Mouse (Mus musculus): ENCODE measurements around the gene Wwp2. TPM values are rescaled to one million over a fixed set of nuclear protein-coding genes. Genes with fewer than 3 reads are reported as not detected.

Gene Wwp2
- polyA plus RNA-seq, 1 experiment from 2014 or later: 44.8 TPM

- Histone ChIP-seq H3K36me3 (ENCODE audit: insufficient read depth, low read length) (no peaks in the 10 kb centered on the region), H3K4me1 (ENCODE audit: insufficient read depth, low read length) (peaks cover 25% of the 10 kb centered on the region), H3K9ac (replicated peaks; ENCODE audit: low read length) (no peak overlapping the region), H3K4me2 (replicated peaks; ENCODE audit: low read depth, low read length) (no peak overlapping the region), H3K27ac (ENCODE audit: low read length) (no peak overlapping the region), H3K27me3 (ENCODE audit: insufficient read depth, low read length) (no peaks in the 10 kb centered on the region), H3K9me3 (ENCODE audit: low read length) (no peaks in the 10 kb centered on the region), H3K4me3 (ENCODE audit: low read length) (no peak overlapping the region)
- ATAC-seq (ENCODE audit: low FRiP score, low TSS enrichment): no peak
- WGBS: 23% methylated on average over 9 of the region's 9 CpGs
Observed at GRCm38 (mm10) chr8:107399495-107399894, 36.7 kb upstream of the Wwp2 start.

- Histone ChIP-seq H3K9ac (replicated peaks; ENCODE audit: low read length) (no peak overlapping the region), H3K4me3 (ENCODE audit: low read length) (no peak overlapping the region), H3K27me3 (ENCODE audit: insufficient read depth, low read length) (no peaks in the 10 kb centered on the region), H3K9me3 (ENCODE audit: low read length) (no peaks in the 10 kb centered on the region), H3K4me2 (replicated peaks; ENCODE audit: low read depth, low read length) (no peak overlapping the region), H3K27ac (ENCODE audit: low read length) (no peak overlapping the region), H3K4me1 (ENCODE audit: insufficient read depth, low read length) (peaks cover 25% of the 10 kb centered on the region), H3K36me3 (ENCODE audit: insufficient read depth, low read length) (no peaks in the 10 kb centered on the region)
- no peak for ATAC-seq (ENCODE audit: low FRiP score, low TSS enrichment)
- 81% methylated on average over 5 of the region's 5 CpGs for WGBS
Observed at GRCm38 (mm10) chr8:107401866-107402265, 34.3 kb upstream of the Wwp2 start.

- Histone ChIP-seq H3K4me2 (replicated peaks; ENCODE audit: low read depth, low read length) (peak within 1 kb of the TSS; percentile 59), H3K27ac (ENCODE audit: low read length) (no peak within 1 kb of the TSS), H3K4me3 (ENCODE audit: low read length) (peak within 1 kb of the TSS; percentile 48), H3K9me3 (ENCODE audit: low read length) (no peaks in the 10 kb centered on the region), H3K36me3 (ENCODE audit: insufficient read depth, low read length) (peaks cover 2% of the 10 kb centered on the region; the same call in 1 of the 2 replicates), H3K4me1 (ENCODE audit: insufficient read depth, low read length) (peaks cover 18% of the 10 kb centered on the region; the same call in 1 of the 2 replicates), H3K27me3 (ENCODE audit: insufficient read depth, low read length) (no peaks in the 10 kb centered on the region), H3K9ac (replicated peaks; ENCODE audit: low read length) (peak within 1 kb of the TSS; percentile 50)
- WGBS: 8% methylated on average over 22 of the region's 22 CpGs
- ATAC-seq (ENCODE audit: low FRiP score, low TSS enrichment): peak; percentile 97
Observed at GRCm38 (mm10) chr8:107403038-107403781, 33.0 kb upstream of the Wwp2 start, which contains the start of gene Nqo1. Gene Nqo1 (minus strand): TSS chr8:107403206.

- Histone ChIP-seq H3K36me3 (ENCODE audit: insufficient read depth, low read length) (peaks cover 6% of the 10 kb centered on the region; the same call in 1 of the 2 replicates), H3K9ac (replicated peaks; ENCODE audit: low read length) (no peak overlapping the region), H3K4me2 (replicated peaks; ENCODE audit: low read depth, low read length) (no peak overlapping the region), H3K27me3 (ENCODE audit: insufficient read depth, low read length) (no peaks in the 10 kb centered on the region), H3K4me1 (ENCODE audit: insufficient read depth, low read length) (peaks cover 18% of the 10 kb centered on the region; the same call in 1 of the 2 replicates), H3K27ac (ENCODE audit: low read length) (no peak overlapping the region), H3K4me3 (ENCODE audit: low read length) (no peak overlapping the region), H3K9me3 (ENCODE audit: low read length) (no peaks in the 10 kb centered on the region)
- no peak for ATAC-seq (ENCODE audit: low FRiP score, low TSS enrichment)
- 85% methylated on average over 4 of the region's 4 CpGs for WGBS
Observed at GRCm38 (mm10) chr8:107404057-107404456, 32.1 kb upstream of the Wwp2 start.

GRCm38 (mm10) chr8:107405935-107406334 lies 30.2 kb upstream of the Wwp2 start:
- peaks cover 18% of the 10 kb centered on the region; the same call in 1 of the 2 replicates for H3K4me1 ChIP-seq (ENCODE audit: insufficient read depth, low read length)
- no peaks in the 10 kb centered on the region for H3K27me3 ChIP-seq (ENCODE audit: insufficient read depth, low read length)
- no peaks in the 10 kb centered on the region for H3K9me3 ChIP-seq (ENCODE audit: low read length)
- H3K4me2 ChIP-seq (replicated peaks; ENCODE audit: low read depth, low read length): no peak overlapping the region
- no peak for ATAC-seq (ENCODE audit: low FRiP score, low TSS enrichment)
- H3K4me3 ChIP-seq (ENCODE audit: low read length): no peak overlapping the region
- WGBS: 59% methylated on average over 3 of the region's 3 CpGs
- H3K36me3 ChIP-seq (ENCODE audit: insufficient read depth, low read length): peaks cover 24% of the 10 kb centered on the region
- no peak overlapping the region for H3K9ac ChIP-seq (replicated peaks; ENCODE audit: low read length)
- H3K27ac ChIP-seq (ENCODE audit: low read length): no peak overlapping the region

- 69% methylated on average over 4 of the region's 4 CpGs for WGBS
- H3K4me3 ChIP-seq (ENCODE audit: low read length): no peak overlapping the region
- H3K27ac ChIP-seq (ENCODE audit: low read length): no peak overlapping the region
- no peak for ATAC-seq (ENCODE audit: low FRiP score, low TSS enrichment)
- H3K9ac ChIP-seq (replicated peaks; ENCODE audit: low read length): no peak overlapping the region
- peaks cover 69% of the 10 kb centered on the region for H3K36me3 ChIP-seq (ENCODE audit: insufficient read depth, low read length)
- no peak overlapping the region for H3K4me2 ChIP-seq (replicated peaks; ENCODE audit: low read depth, low read length)
- H3K9me3 ChIP-seq (ENCODE audit: low read length): no peaks in the 10 kb centered on the region
- H3K27me3 ChIP-seq (ENCODE audit: insufficient read depth, low read length): no peaks in the 10 kb centered on the region
- H3K4me1 ChIP-seq (ENCODE audit: insufficient read depth, low read length): no peaks in the 10 kb centered on the region
Observed at GRCm38 (mm10) chr8:107411391-107411790, 24.8 kb upstream of the Wwp2 start.

GRCm38 (mm10) chr8:107412552-107412951 lies 23.6 kb upstream of the Wwp2 start:
- H3K36me3 ChIP-seq (ENCODE audit: insufficient read depth, low read length): peaks cover 77% of the 10 kb centered on the region
- no peak overlapping the region for H3K27ac ChIP-seq (ENCODE audit: low read length)
- WGBS: 91% methylated on average over 8 of the region's 8 CpGs
- H3K27me3 ChIP-seq (ENCODE audit: insufficient read depth, low read length): no peaks in the 10 kb centered on the region
- no peaks in the 10 kb centered on the region for H3K4me1 ChIP-seq (ENCODE audit: insufficient read depth, low read length)
- no peak for ATAC-seq (ENCODE audit: low FRiP score, low TSS enrichment)
- H3K9me3 ChIP-seq (ENCODE audit: low read length): no peaks in the 10 kb centered on the region
- H3K4me2 ChIP-seq (replicated peaks; ENCODE audit: low read depth, low read length): no peak overlapping the region
- no peak overlapping the region for H3K9ac ChIP-seq (replicated peaks; ENCODE audit: low read length)
- H3K4me3 ChIP-seq (ENCODE audit: low read length): no peak overlapping the region

- no peak overlapping the region for H3K27ac ChIP-seq (ENCODE audit: low read length)
- 92% methylated on average over 10 of the region's 10 CpGs for WGBS
- H3K9me3 ChIP-seq (ENCODE audit: low read length): no peaks in the 10 kb centered on the region
- ATAC-seq (ENCODE audit: low FRiP score, low TSS enrichment): no peak
- no peak overlapping the region for H3K4me3 ChIP-seq (ENCODE audit: low read length)
- H3K9ac ChIP-seq (replicated peaks; ENCODE audit: low read length): no peak overlapping the region
- no peaks in the 10 kb centered on the region for H3K4me1 ChIP-seq (ENCODE audit: insufficient read depth, low read length)
- H3K36me3 ChIP-seq (ENCODE audit: insufficient read depth, low read length): peaks cover 83% of the 10 kb centered on the region
- H3K4me2 ChIP-seq (replicated peaks; ENCODE audit: low read depth, low read length): no peak overlapping the region
- no peaks in the 10 kb centered on the region for H3K27me3 ChIP-seq (ENCODE audit: insufficient read depth, low read length)
Observed at GRCm38 (mm10) chr8:107413881-107414280, 22.3 kb upstream of the Wwp2 start.

- 89% methylated on average over 12 of the region's 12 CpGs for WGBS
- Histone ChIP-seq H3K4me1 (ENCODE audit: insufficient read depth, low read length) (no peaks in the 10 kb centered on the region), H3K4me3 (ENCODE audit: low read length) (no peak overlapping the region), H3K27ac (ENCODE audit: low read length) (no peak overlapping the region), H3K9ac (replicated peaks; ENCODE audit: low read length) (no peak overlapping the region), H3K36me3 (ENCODE audit: insufficient read depth, low read length) (peaks cover 82% of the 10 kb centered on the region), H3K27me3 (ENCODE audit: insufficient read depth, low read length) (no peaks in the 10 kb centered on the region), H3K9me3 (ENCODE audit: low read length) (no peaks in the 10 kb centered on the region), H3K4me2 (replicated peaks; ENCODE audit: low read depth, low read length) (no peak overlapping the region)
- no peak for ATAC-seq (ENCODE audit: low FRiP score, low TSS enrichment)
Observed at GRCm38 (mm10) chr8:107417001-107417400, 19.2 kb upstream of the Wwp2 start.

GRCm38 (mm10) chr8:107424176-107424575 lies 12.0 kb upstream of the Wwp2 start:
- Histone ChIP-seq H3K4me1 (ENCODE audit: insufficient read depth, low read length) (peaks cover 13% of the 10 kb centered on the region), H3K9ac (replicated peaks; ENCODE audit: low read length) (peak overlapping the region; percentile 82), H3K27me3 (ENCODE audit: insufficient read depth, low read length) (no peaks in the 10 kb centered on the region), H3K9me3 (ENCODE audit: low read length) (no peaks in the 10 kb centered on the region), H3K4me2 (replicated peaks; ENCODE audit: low read depth, low read length) (peak overlapping the region; percentile 69), H3K27ac (ENCODE audit: low read length) (no peak overlapping the region), H3K4me3 (ENCODE audit: low read length) (peak overlapping the region; percentile 82), H3K36me3 (ENCODE audit: insufficient read depth, low read length) (peaks cover 28% of the 10 kb centered on the region)
- ATAC-seq (ENCODE audit: low FRiP score, low TSS enrichment): peak; percentile 26
- 27% methylated on average over 9 of the region's 9 CpGs for WGBS

Measured in kidney, embryonic 16.5 days (tissue).